Mouse (Mus musculus): ENCODE results near the gene Tulp4.
"Not testable (repeated sequence)": the region's sequence is repeated elsewhere in the genome, so short reads cannot be mapped to it uniquely, and the experiment has no call there.

Gene Tulp4

DNA sequence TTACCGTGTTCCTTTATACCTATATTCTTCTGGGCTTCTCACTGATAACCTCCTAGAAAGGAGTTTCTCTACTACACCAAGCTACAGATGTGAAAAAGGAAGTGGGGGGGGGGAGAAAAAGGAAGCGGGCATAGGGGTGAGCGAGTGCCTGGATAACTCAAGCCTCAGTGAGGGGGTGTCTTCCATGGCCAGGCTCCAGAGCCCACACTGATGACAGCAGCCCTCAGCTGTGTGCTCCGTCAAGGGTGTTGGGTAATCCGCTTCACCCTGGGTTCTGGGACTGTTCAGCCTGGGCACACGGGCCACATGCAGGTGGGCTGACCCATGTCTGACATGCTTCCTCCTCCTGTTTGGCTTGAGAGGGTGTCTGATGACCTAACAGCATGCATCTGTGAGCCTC is 165.7 kb downstream of the Tulp4 start:
- DNase-seq (ENCODE audit: extremely low spot score, low spot score) = not testable (repeated sequence)

DNA sequence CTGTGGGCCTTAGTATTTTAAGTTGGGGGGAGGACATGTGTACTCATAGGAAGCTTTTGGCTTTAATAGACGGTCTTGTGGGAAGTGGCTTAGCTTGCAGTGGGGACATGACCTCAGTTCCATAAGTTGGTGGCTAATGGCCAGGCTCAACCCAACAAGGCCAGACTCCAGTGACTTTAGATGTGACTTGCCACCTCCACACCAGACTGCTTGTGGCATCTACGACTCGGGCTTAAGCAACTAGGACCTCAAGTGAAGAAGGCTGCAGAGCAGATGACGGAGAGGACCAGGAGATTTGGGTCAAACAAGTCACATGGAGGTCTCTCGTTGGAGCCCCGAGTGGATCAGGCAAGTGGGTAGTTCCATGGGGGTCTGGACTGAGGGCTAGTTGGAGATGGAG is 168.5 kb downstream of the Tulp4 start:
- DNase-seq (ENCODE audit: extremely low spot score, low spot score) = not testable (repeated sequence)

DNA sequence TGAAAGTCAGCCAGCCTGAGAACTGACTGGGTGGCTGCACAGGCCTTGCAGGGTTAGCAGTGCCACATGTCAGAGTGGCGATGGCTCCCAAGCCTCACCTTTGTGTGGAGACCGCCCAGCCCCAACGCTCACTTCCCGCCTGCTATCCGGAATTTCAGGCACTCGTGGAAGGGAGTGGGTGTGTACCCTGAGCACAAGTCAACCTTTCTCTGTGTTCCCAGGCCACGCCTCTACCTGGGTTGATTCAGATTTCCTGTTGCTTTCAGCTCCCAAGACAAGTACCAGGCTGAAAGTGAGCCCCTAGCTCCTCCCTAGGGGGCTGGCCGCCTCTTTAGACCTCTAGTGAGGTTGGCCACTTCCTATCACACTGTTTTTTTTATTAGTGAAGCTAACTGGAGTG is 173.0 kb downstream of the Tulp4 start:
- DNase-seq (ENCODE audit: extremely low spot score, low spot score) = not testable (repeated sequence)

DNA sequence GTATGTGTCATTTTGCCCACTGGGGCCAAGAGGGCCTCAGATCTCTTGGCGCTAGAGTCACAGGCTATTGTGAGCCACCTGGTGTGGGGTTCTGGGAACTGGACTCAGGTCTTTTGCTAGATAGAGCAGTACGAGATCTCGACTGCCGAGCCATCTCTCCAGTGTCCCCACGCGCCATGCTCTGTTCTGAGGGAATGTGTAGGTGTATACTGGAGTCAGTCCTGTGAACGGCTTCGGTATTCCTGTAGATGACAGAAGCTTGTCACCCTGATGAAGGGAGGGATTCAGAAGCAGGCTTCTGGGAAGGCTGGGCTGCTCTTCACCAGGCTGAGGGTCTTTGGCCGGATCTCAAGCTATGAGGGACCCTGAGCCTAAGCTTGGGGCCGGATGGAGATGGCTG is 173.5 kb downstream of the Tulp4 start:
- DNase-seq (ENCODE audit: extremely low spot score, low spot score) = not testable (repeated sequence)

DNA sequence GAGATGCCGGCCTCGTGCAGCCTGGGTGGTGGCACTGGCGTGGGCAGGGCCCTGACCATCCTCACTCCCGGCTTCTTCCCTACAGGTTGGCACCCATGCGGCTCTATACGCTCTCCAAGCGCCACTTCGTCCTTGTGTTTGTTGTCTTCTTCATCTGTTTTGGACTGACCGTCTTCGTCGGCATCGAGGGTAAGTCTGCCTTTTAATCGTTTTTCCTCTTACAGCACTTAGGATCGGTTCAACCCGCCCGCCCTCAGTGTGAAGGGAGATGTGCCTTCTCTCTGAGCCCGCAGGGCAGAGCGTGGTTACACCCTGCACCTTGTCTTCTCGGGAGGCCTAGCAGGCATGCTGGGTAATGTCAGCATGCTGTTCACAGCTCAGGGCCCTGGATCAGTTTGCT is 174.3 kb downstream of the Tulp4 start:
- DNase-seq (ENCODE audit: extremely low spot score, low spot score) = not testable (repeated sequence)

DNA sequence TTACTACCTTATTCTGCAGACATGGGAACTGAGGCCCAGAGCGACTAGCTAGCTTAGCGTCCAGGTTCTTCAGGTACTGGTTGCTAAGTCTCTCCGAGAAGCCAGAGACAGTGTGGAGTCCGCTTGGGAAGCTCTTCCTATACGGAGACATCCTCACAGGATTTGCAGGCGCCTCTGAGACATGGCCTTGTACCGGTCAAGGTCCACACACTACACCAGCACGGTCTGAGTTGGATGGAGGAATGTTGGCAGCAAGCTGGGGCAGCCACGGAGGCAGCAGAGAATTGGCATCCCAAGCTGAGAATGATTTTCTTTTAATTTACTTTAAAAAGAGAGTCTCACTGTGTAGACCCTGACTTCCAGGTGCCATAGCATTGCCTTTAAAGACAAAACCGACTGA is 176.9 kb downstream of the Tulp4 start:
- not testable (repeated sequence) for DNase-seq (ENCODE audit: extremely low spot score, low spot score)

DNA sequence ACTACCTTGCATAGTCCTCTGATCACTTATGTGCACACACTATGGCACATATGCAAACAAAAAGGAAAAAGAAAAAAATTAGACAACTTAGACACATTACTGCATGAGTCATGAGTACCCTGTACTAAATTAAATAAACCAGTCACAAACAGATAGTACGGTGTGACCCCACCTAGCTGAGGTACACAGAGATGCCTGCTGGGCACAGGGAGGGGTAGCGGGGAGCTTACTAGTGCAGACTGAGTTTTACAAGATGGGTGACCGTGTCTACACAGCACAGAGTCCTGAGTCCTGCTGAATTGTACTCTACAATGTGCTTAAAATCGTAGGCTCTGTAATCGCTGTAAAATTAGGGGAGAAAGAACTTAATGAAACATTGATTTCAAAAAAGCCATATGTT is 179.9 kb downstream of the Tulp4 start:
- not testable (repeated sequence) for DNase-seq (ENCODE audit: extremely low spot score, low spot score)

DNA sequence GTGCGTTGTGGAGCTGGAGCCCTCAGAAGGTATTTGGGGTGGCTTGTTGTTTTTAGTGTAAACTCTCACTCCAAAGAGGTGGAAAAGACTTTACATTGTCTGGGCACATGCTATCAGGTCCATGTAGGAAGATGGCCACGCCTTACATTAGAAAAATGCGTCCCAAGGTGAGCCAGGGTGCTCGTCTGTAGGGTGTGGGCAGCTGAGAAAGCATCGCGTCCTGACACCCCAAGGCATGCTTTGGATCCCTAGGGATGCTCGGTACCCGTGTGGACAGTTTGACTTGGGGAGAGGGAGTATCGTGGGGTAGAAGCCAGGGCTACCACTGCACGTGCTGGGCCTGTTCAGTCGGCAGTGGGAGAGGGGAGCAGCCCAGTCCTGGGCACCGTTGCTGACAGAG is 182.8 kb downstream of the Tulp4 start:
- DNase-seq (ENCODE audit: extremely low spot score, low spot score) = not testable (repeated sequence)

DNA sequence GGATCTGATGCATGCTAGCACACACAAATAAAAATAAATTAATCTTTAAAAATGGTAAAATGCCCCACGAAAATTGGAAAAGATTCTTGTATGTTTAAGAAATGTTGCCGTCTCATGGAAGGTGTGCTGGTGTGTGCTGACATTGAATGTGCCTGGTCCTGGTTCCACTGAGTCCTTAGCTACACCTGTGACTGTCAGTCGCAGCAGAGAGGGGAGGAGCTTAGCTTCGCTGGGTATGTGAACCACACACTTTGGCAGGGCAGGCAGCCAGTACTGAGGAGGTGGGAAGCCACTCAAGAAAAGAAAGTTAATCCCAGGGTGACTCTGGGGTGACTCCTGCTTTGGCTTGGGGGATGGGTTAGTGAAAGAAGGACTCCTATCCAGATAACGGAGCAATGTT is 187.6 kb downstream of the Tulp4 start:
- not testable (repeated sequence) for DNase-seq (ENCODE audit: extremely low spot score, low spot score)

DNA sequence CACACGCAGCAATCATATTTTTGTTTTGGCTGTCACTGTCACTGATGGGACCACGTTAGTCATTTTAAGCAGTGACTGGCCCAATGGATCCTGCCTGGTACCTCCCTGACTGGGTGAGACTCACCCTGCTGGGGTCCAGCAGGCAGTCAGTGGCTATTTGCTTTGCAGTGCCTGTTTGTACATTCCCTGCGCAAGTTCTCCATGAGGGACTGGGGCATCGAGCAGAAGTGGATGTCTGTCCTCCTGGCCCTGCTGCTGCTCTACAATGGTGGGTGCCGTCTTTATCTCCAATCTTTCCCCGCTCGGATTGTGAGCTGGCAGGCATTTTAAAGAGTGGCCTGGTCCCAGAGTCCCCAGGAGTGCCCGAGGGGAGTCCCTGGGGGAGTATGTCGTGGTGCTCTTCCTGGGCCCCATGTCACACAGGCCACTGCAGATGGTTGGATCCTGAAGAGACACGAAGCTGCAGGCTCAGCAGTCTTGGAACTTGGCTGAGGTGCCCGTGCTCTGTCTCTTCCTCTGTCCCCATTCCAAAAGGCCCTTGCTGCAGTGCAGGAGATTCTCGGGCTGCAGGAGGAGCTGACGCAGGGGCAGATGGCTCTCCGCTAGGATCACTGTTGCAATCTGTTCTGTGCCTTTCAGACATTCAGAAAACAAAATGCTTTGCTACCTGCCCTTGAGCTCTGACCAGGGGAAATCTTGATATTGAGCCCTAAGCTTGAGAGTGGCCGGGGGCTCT is 191.0 kb downstream of the Tulp4 start:
- not testable (repeated sequence) for DNase-seq (ENCODE audit: extremely low spot score, low spot score)

DNA sequence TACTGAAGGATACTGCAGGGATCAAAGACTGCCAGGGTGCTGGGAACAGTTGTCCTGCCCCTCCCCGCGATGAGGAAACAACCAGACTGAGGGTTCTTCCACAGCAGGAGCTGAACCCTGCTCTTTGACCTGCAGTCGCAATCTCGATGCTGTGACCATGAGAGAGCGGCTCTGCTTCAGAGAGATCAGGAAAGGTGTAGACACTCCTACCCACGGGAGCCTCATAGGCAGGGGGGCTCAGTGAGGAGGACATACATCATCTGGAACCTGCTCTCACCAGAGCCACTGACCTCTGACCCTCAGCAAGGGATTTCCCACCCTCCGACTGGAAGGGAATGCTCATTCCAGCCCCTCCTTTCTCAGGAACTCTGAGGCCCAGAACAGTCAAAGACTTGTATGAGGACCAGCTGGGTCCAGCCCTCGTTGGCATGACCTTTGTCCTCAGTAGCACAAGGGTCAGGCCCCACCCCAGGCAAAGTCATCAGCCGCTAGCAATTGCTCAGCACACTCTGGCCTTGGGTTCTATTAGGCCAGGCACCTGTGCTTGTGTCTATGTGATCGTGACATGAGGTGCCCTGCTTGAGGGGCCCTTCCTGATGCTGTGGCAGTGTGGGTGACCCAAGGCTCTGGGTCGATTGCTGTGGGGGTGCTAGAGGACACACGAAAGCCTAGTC is 194.1 kb downstream of the Tulp4 start:
- DNase-seq (ENCODE audit: extremely low spot score, low spot score) = not testable (repeated sequence)
